Mouse (Mus musculus): Measurements from ENCODE around the gene Ascc2.
"Not testable (repeated sequence)": the region's sequence is repeated elsewhere in the genome, so short reads cannot be mapped to it uniquely, and the experiment has no call there.

Gene Ascc2

GRCm38 (mm10) chr11:4685071-4685470 lies 47.5 kb downstream of the Ascc2 start:
- DNase-seq (ENCODE audit: low read depth): no peak

GRCm38 (mm10) chr11:4685510-4685909 lies 48.0 kb downstream of the Ascc2 start:
- no peak for DNase-seq (ENCODE audit: low read depth)

GRCm38 (mm10) chr11:4687027-4687426 lies 49.5 kb downstream of the Ascc2 start:
- DNase-seq (ENCODE audit: low read depth): no peak

GRCm38 (mm10) chr11:4687874-4688273 lies 50.3 kb downstream of the Ascc2 start:
- peak; percentile 29 for DNase-seq (ENCODE audit: low read depth)

- DNase-seq (ENCODE audit: low read depth): no peak
Measured at GRCm38 (mm10) chr11:4688632-4689380, 51.3 kb downstream of the Ascc2 start.

- no peak for DNase-seq (ENCODE audit: low read depth)
Measured at GRCm38 (mm10) chr11:4690353-4690752, 52.8 kb downstream of the Ascc2 start.

GRCm38 (mm10) chr11:4691213-4691612 lies 53.7 kb downstream of the Ascc2 start:
- no peak for DNase-seq (ENCODE audit: low read depth)

GRCm38 (mm10) chr11:4692162-4692561 lies 54.6 kb downstream of the Ascc2 start:
- DNase-seq (ENCODE audit: low read depth): no peak

GRCm38 (mm10) chr11:4697043-4697983 lies 59.8 kb downstream of the Ascc2 start:
- no peak for DNase-seq (ENCODE audit: low read depth)

- DNase-seq (ENCODE audit: low read depth): no peak
Measured at GRCm38 (mm10) chr11:4700726-4701125, 63.2 kb downstream of the Ascc2 start.

GRCm38 (mm10) chr11:4703688-4704071 lies 66.1 kb downstream of the Ascc2 start:
- DNase-seq (ENCODE audit: low read depth): no peak

- peak; percentile 99 for DNase-seq (ENCODE audit: low read depth)
Measured at GRCm38 (mm10) chr11:4704072-4704964, 66.8 kb downstream of the Ascc2 start, which contains the start of the genes Uqcr10 and Zmat5. Uqcr10 (minus strand) TSS chr11:4704342. Zmat5 (plus strand) TSS chr11:4704678.

- DNase-seq (ENCODE audit: low read depth): no peak
Measured at GRCm38 (mm10) chr11:4705178-4705577, 67.6 kb downstream of the Ascc2 start.

GRCm38 (mm10) chr11:4710188-4710587 lies 72.6 kb downstream of the Ascc2 start:
- DNase-seq (ENCODE audit: low read depth): not testable (repeated sequence)

- DNase-seq (ENCODE audit: low read depth): no peak
Measured at GRCm38 (mm10) chr11:4712822-4713221, 75.3 kb downstream of the Ascc2 start.

- DNase-seq (ENCODE audit: low read depth): peak; percentile 30
Measured at GRCm38 (mm10) chr11:4714727-4715126, 77.2 kb downstream of the Ascc2 start.

GRCm38 (mm10) chr11:4715596-4715995 lies 78.0 kb downstream of the Ascc2 start:
- DNase-seq (ENCODE audit: low read depth): no peak

- DNase-seq (ENCODE audit: low read depth): no peak
Measured at GRCm38 (mm10) chr11:4716530-4717236, 79.1 kb downstream of the Ascc2 start.

- no peak for DNase-seq (ENCODE audit: low read depth)
Measured at GRCm38 (mm10) chr11:4718548-4718947, 81.0 kb downstream of the Ascc2 start.

GRCm38 (mm10) chr11:4719961-4720360 lies 82.4 kb downstream of the Ascc2 start:
- DNase-seq (ENCODE audit: low read depth): no peak

- no peak for DNase-seq (ENCODE audit: low read depth)
Measured at GRCm38 (mm10) chr11:4720393-4720792, 82.8 kb downstream of the Ascc2 start.
